9 mouse cellular contexts compared by ENCODE assay signal in genomic region chr15:50361751-50362507, GRCm38 (mm10).
DNase-seq lines count a peak whose midpoint lies in the region; ATAC-seq lines count a peak whose summit lies in the region.
"Had no signal": no experiment of that assay in that cellular context is flagged by ENCODE, and none has a peak within 500 bp of the region (broad histone marks: within the 10 kb centered on the region; RNA-seq: fewer than 3 reads in every experiment).

No protein-coding gene starts in this region.

- H3K27ac ChIP-seq in kidney, embryonic 14.5 days (ENCODE audit: low read depth, low read length): no peak overlapping the region
- H3K27ac ChIP-seq: hindbrain, embryonic 15.5 days had no signal

- intact Hi-C loops in left cerebral cortex, postnatal 4 days (cut with DNase I): no loop called here

- no peak overlapping the region for H3K4me3 ChIP-seq in kidney, embryonic 14.5 days (ENCODE audit: low read length)
- H3K4me3 ChIP-seq: hindbrain, embryonic 15.5 days had no signal

- no peak overlapping the region for H3K9ac ChIP-seq in kidney, embryonic 14.5 days (ENCODE audit: low read depth, low read length)
- H3K9ac ChIP-seq: hindbrain, embryonic 15.5 days had no signal

- no peak for ATAC-seq in kidney, embryonic 14.5 days (ENCODE audit: low FRiP score, low TSS enrichment)

- H3K9me3 ChIP-seq in kidney, embryonic 14.5 days (ENCODE audit: control insufficient read depth, low read length): no peaks in the 10 kb centered on the region
- H3K9me3 ChIP-seq: hindbrain, embryonic 15.5 days had no signal

- 70% methylated on average over 4 of the region's 4 CpGs for WGBS in kidney, embryonic 14.5 days

- peak; percentile 31 to 87 for DNase-seq in adrenal gland, adult (ENCODE audit: inconsistent age in 2 of 2, low spot score in 1 of 2)
- DNase-seq in adrenal gland, postnatal 4 days (ENCODE audit: low spot score in 2 of 2): no peak
- DNase-seq in CD4-positive helper T cell, adult 2 months (ENCODE audit: low read depth, low spot score): peak; percentile 60
- DNase-seq in gonadal fat pad, adult 2 months (ENCODE audit: low read depth): peak; percentile 42
- DNase-seq in lung, postnatal 25 days (ENCODE audit: low spot score): peak; percentile 36
- no peak for DNase-seq in left cerebral cortex, postnatal 4 days
- DNase-seq in frontal cortex, postnatal 36 days (ENCODE audit: low spot score in 2 of 2): no peak

- H3K4me2 ChIP-seq in kidney, embryonic 14.5 days (replicated peaks; ENCODE audit: low read depth, low read length): no peak overlapping the region
- H3K4me2 ChIP-seq: hindbrain, embryonic 15.5 days had no signal

- H3K27me3 ChIP-seq in kidney, embryonic 14.5 days (ENCODE audit: control insufficient read depth, insufficient read depth, low read length): no peaks in the 10 kb centered on the region
- H3K27me3 ChIP-seq: hindbrain, embryonic 15.5 days had no signal

- no peaks in the 10 kb centered on the region for H3K4me1 ChIP-seq in kidney, embryonic 14.5 days (ENCODE audit: control insufficient read depth, insufficient read depth, low read length)
- H3K4me1 ChIP-seq: hindbrain, embryonic 15.5 days had no signal

- no peaks in the 10 kb centered on the region for H3K36me3 ChIP-seq in kidney, embryonic 14.5 days (ENCODE audit: control insufficient read depth, insufficient read depth, low read length)
- H3K36me3 ChIP-seq: hindbrain, embryonic 15.5 days had no signal

Comparison
In these comparisons a context has a peak if more than half of its experiments do, and no peak if none do; other contexts are left out.
1. DNase-seq: peak in adrenal gland, adult (2 of 2), CD4-positive helper T cell, adult 2 months (single experiment), gonadal fat pad, adult 2 months (single experiment) and lung, postnatal 25 days (single experiment); none in adrenal gland, postnatal 4 days (0 of 2), left cerebral cortex, postnatal 4 days (single experiment) and frontal cortex, postnatal 36 days (0 of 2).